Mouse (Mus musculus): ENCODE data around the gene Npvf.
"Not testable (repeated sequence)": the region's sequence is repeated elsewhere in the genome, so short reads cannot be mapped to it uniquely, and the experiment has no call there.

The Npvf gene

DNA sequence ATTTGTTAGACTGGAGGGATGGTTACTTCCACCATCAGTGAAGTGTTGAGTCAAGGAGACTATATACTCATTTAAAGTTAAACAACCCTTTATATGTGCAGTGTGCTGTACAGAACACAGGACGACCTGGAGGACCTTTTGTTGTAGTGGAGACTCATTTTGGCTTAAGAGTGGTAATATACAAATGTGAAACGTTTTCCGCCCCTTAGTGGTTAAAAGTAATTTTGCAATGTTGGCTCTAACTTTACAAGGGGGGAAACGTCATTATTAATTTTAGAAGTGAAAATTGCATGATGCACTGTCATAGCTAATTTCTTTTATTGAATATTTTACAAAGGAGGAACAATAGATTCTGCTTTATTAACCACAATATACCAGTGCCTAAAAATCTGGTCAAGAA is 13.9 kb downstream of the Npvf start:
- DNase-seq (ENCODE audit: low spot score in 2 of 2) = no peak

- DNase-seq (ENCODE audit: low spot score in 2 of 2) = no peak
Observed at GRCm38 (mm10) chr6:50639656-50640055, 14.6 kb downstream of the Npvf start.

GRCm38 (mm10) chr6:50626170-50626569 is 28.1 kb downstream of the Npvf start:
- DNase-seq (ENCODE audit: low spot score in 2 of 2) = not testable (repeated sequence)

- not testable (repeated sequence) for DNase-seq (ENCODE audit: low spot score in 2 of 2)
Observed at GRCm38 (mm10) chr6:50618273-50618672, 36.0 kb downstream of the Npvf start.

DNA sequence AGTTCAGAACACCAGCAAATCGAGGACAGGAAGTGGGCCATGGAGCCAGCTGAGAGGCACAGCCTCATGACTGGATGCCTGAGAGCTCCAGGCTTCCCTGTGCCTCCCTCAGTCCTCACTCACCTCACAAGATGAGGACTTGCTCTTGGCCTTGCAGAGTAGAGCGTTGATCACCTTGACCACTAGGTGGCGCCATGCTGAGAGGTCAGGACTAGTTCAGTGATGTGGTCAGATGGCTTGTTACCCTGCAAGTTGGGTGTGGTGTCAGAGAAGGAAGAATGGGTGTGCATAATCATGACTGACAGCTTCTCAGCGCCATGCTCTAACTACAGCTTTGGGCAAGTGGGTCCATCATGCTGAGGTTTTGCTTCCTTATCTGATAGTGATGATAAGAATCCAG is 52.6 kb downstream of the Npvf start:
- DNase-seq (ENCODE audit: low spot score in 2 of 2) = peak; percentile 26 to 43

Measured in spleen, postnatal 36 days (tissue).